ENCODE assay signal across 8 mouse cellular contexts in genomic region chr9:67265513-67265912, GRCm38 (mm10).
DNase-seq lines count a peak whose midpoint lies in the region; ATAC-seq and TF ChIP-seq lines count a peak whose summit lies in the region.

No protein-coding gene starts in this region.

- WGBS in hindbrain, embryonic 10.5 days, result 85% methylated on average over 11 of the region's 11 CpGs
- WGBS in hindbrain, embryonic 11.5 days, result 83% methylated on average over 11 of the region's 11 CpGs
- 84% methylated on average over 11 of the region's 11 CpGs for WGBS in limb, embryonic 12.5 days

- ATAC-seq in hindbrain, embryonic 11.5 days (ENCODE audit: low FRiP score), result no peak
- ATAC-seq in limb, embryonic 12.5 days (ENCODE audit: insufficient number of reproducible peaks, insufficient read depth, low FRiP score, low TSS enrichment, low read depth), result no peak

- H3K27me3 ChIP-seq in hindbrain, embryonic 10.5 days (ENCODE audit: insufficient read depth, poor library complexity, severe bottlenecking), result no peaks in the 10 kb centered on the region
- no peaks in the 10 kb centered on the region for H3K27me3 ChIP-seq in hindbrain, embryonic 11.5 days (ENCODE audit: control insufficient read depth, insufficient read depth, low read length)
- H3K27me3 ChIP-seq in limb, embryonic 12.5 days, result no peaks in the 10 kb centered on the region

- TF ChIP-seq POLR2A in brain, embryonic 14.5 days (IDR thresholded peaks at IDR 0.05; ENCODE audit: borderline replicate concordance, extremely low read depth, insufficient read depth, insufficient read length, poor library complexity, severe bottlenecking), result no peak

- TF ChIP-seq CTCF in brain, embryonic 14.5 days (IDR thresholded peaks at IDR 0.05; ENCODE audit: borderline replicate concordance, extremely low read depth, insufficient read depth, insufficient read length), result no peak

- no peak overlapping the region for H3K4me3 ChIP-seq in hindbrain, embryonic 10.5 days
- no peak overlapping the region for H3K4me3 ChIP-seq in hindbrain, embryonic 11.5 days (ENCODE audit: low read depth, low read length)
- no peak overlapping the region for H3K4me3 ChIP-seq in limb, embryonic 12.5 days (replicated peaks)

- no peak overlapping the region for H3K4me2 ChIP-seq in hindbrain, embryonic 11.5 days (replicated peaks; ENCODE audit: low read depth, low read length)
- no peak overlapping the region for H3K4me2 ChIP-seq in limb, embryonic 12.5 days

- H3K4me1 ChIP-seq in hindbrain, embryonic 10.5 days (replicated peaks), result peaks cover 19% of the 10 kb centered on the region
- no peaks in the 10 kb centered on the region for H3K4me1 ChIP-seq in hindbrain, embryonic 11.5 days (replicated peaks; ENCODE audit: control insufficient read depth, insufficient read depth, low read length)
- H3K4me1 ChIP-seq in limb, embryonic 12.5 days (replicated peaks), result peaks cover 51% of the 10 kb centered on the region

- H3K27ac ChIP-seq in hindbrain, embryonic 10.5 days, result peak overlapping the region; percentile 29; the same call in 1 of the 2 replicates
- H3K27ac ChIP-seq in hindbrain, embryonic 11.5 days (ENCODE audit: low read depth, low read length), result no peak overlapping the region
- H3K27ac ChIP-seq in limb, embryonic 12.5 days, result 0 out of 2 replicates have a peak overlapping the region, but pooled peaks have one; percentile 12

- no peak overlapping the region for H3K9ac ChIP-seq in hindbrain, embryonic 11.5 days (ENCODE audit: low read depth, low read length)
- H3K9ac ChIP-seq in limb, embryonic 12.5 days (replicated peaks), result no peak overlapping the region

- no peaks in the 10 kb centered on the region for H3K9me3 ChIP-seq in hindbrain, embryonic 10.5 days
- H3K9me3 ChIP-seq in hindbrain, embryonic 11.5 days (ENCODE audit: control insufficient read depth, low read length), result no peaks in the 10 kb centered on the region
- no peaks in the 10 kb centered on the region for H3K9me3 ChIP-seq in limb, embryonic 12.5 days

- no peaks in the 10 kb centered on the region for H3K36me3 ChIP-seq in hindbrain, embryonic 10.5 days
- no peaks in the 10 kb centered on the region for H3K36me3 ChIP-seq in hindbrain, embryonic 11.5 days (ENCODE audit: control insufficient read depth, insufficient read depth, low read length)
- no peaks in the 10 kb centered on the region for H3K36me3 ChIP-seq in limb, embryonic 12.5 days

- DNase-seq in hindbrain, embryonic 10.5 days (ENCODE audit: low spot score), result no peak
- DNase-seq in hindbrain, embryonic 11.5 days (ENCODE audit: low spot score), result no peak
- DNase-seq in brain, embryonic 14.5 days (ENCODE audit: low read depth), result peak; percentile 40
- peak; percentile 23 to 43 for DNase-seq in frontal cortex, postnatal 14 days (ENCODE audit: low spot score in 2 of 2)
- DNase-seq in ovary, adult 18-20 months (ENCODE audit: low spot score), result no peak
- DNase-seq in spleen, postnatal 36 days (ENCODE audit: low spot score in 2 of 2), result no peak
- no peak for DNase-seq in natural killer cell, adult 2 months (ENCODE audit: low spot score in 2 of 2)

Comparison
In these comparisons a context has a peak if more than half of its experiments do, and no peak if none do; other contexts are left out.
1. DNase-seq: peak in brain, embryonic 14.5 days (single experiment) and frontal cortex, postnatal 14 days (2 of 2); none in hindbrain, embryonic 10.5 days (single experiment), hindbrain, embryonic 11.5 days (single experiment), ovary, adult 18-20 months (single experiment), spleen, postnatal 36 days (0 of 2) and natural killer cell, adult 2 months (0 of 2).